Mouse (Mus musculus): ENCODE data around the gene Slc6a17.

DNA sequence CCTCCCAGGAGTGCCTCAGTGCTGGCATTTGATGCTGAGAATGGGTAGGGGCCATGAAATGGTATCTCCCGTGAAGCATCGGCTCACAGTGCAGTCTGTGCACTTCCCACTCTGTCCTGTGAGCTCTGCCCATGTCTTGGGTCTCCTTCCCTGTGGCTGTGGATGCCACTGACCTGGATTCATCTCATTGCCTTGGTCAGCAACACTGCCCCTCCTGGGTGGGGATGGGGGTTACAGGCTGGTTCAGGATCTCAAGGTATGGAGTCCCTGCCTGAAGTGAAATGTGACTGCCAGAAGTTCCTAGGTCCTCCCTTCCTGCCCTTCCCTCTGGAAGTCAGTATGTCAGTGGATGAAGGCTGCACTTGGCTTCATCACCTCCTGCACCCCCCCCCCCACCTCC, 44.3 kb upstream of the Slc6a17 start:
- TF ChIP-seq POLR2A (IDR thresholded peaks at IDR 0.05; ENCODE audit: control insufficient read depth, low read depth, low read length) = no peak
- no peak for TF ChIP-seq CTCF (IDR thresholded peaks at IDR 0.05; ENCODE audit: control insufficient read depth, insufficient read depth, insufficient replicate concordance, low read depth, low read length)
